Mouse (Mus musculus) brain, adult 2 months (tissue): ENCODE data around the gene Chst13.

Source experiments
- DNase-seq: peaks from one replicate; pipeline ENCODE4 v3.0.0; 2011; ENCODE audit warnings: low read depth, low spot score

Gene Chst13

GRCm38 (mm10) chr6:90324991-90325390 lies at the start of gene Chst13:
Gene Chst13 (minus strand): TSS chr6:90325185.
- DNase-seq: no peak

- DNase-seq: no peak
Observed at GRCm38 (mm10) chr6:90374647-90375046, 49.7 kb upstream of the Chst13 start.

GRCm38 (mm10) chr6:90369725-90370553 lies 45.0 kb upstream of the Chst13 start:
- peak; percentile 63 for DNase-seq

GRCm38 (mm10) chr6:90368976-90369724 lies 44.2 kb upstream of the Chst13 start, which contains the start of gene Zxdc:
Gene Zxdc (plus strand): TSS chr6:90369492.
- peak; percentile 99 for DNase-seq

- no peak for DNase-seq
Observed at GRCm38 (mm10) chr6:90363301-90363700, 38.3 kb upstream of the Chst13 start.

GRCm38 (mm10) chr6:90360922-90361614 lies 36.1 kb upstream of the Chst13 start:
- no peak for DNase-seq

- peak; percentile 62 for DNase-seq
Observed at GRCm38 (mm10) chr6:90360024-90360781, 35.2 kb upstream of the Chst13 start.

- DNase-seq: no peak
Observed at GRCm38 (mm10) chr6:90359445-90359844, 34.5 kb upstream of the Chst13 start.

- DNase-seq: no peak
Observed at GRCm38 (mm10) chr6:90358142-90358541, 33.2 kb upstream of the Chst13 start.

GRCm38 (mm10) chr6:90350011-90350410 lies 25.0 kb upstream of the Chst13 start:
- no peak for DNase-seq

GRCm38 (mm10) chr6:90348500-90348899 lies 23.5 kb upstream of the Chst13 start:
- peak; percentile 38 for DNase-seq

GRCm38 (mm10) chr6:90347183-90347582 lies 22.2 kb upstream of the Chst13 start:
- no peak for DNase-seq

GRCm38 (mm10) chr6:90342343-90342742 lies 17.4 kb upstream of the Chst13 start:
- DNase-seq: peak; percentile 61

- DNase-seq: no peak
Observed at GRCm38 (mm10) chr6:90334244-90334643, 9.3 kb upstream of the Chst13 start.

GRCm38 (mm10) chr6:90332561-90333425 lies 7.8 kb upstream of the Chst13 start, which contains the start of gene Uroc1:
Gene Uroc1 (plus strand): TSS chr6:90333284.
- DNase-seq: no peak

GRCm38 (mm10) chr6:90329953-90330352 lies 5.0 kb upstream of the Chst13 start:
- DNase-seq: peak; percentile 89

GRCm38 (mm10) chr6:90327670-90328069 lies 2.7 kb upstream of the Chst13 start:
- peak; percentile 55 for DNase-seq

- DNase-seq: no peak
Observed at GRCm38 (mm10) chr6:90324463-90324862, 522 bp downstream of the Chst13 start.

- no peak for DNase-seq
Observed at GRCm38 (mm10) chr6:90324026-90324425, 959 bp downstream of the Chst13 start.

- DNase-seq: no peak
Observed at GRCm38 (mm10) chr6:90321811-90322210, 3.2 kb downstream of the Chst13 start.
